Mouse (Mus musculus) midbrain, embryonic 14.5 days (tissue): ENCODE measurements around the gene Cfap52. TPM values are rescaled to one million over a fixed set of nuclear protein-coding genes. Genes with fewer than 3 reads are reported as not detected.

ENCODE experiments used
- ATAC-seq: fragments of 200-750 bp; cut with Nextera tagmentation; 2 replicates; pipeline ENCODE4 v1.8.0; 2017; ENCODE audit warnings: moderate number of reproducible peaks, moderate library complexity; ENCODE audit not compliant: low FRiP score, low TSS enrichment
- DNase-seq: peaks from one replicate; pipeline ENCODE4 v3.0.0-alpha.2; 2015
- H3K27ac ChIP-seq: fragments of 300-500 bp; sonication (generic); replicated peaks from 2 replicates; pipeline ENCODE4 v1.5.1; 2014; ENCODE audit warnings: mild to moderate bottlenecking, low read depth, low read length, moderate library complexity
- H3K27me3 ChIP-seq: fragments of 300-500 bp; sonication (generic); 2 replicates; pipeline ENCODE4 v1.6.1; 2014; ENCODE audit warnings: low read length, control low read depth, mixed read lengths; ENCODE audit not compliant: control insufficient read depth, insufficient read depth
- H3K36me3 ChIP-seq: fragments of 300-500 bp; sonication (generic); 2 replicates; pipeline ENCODE4 v1.6.1; 2014; ENCODE audit warnings: low read length, control low read depth; ENCODE audit not compliant: control insufficient read depth, insufficient read depth
- H3K4me1 ChIP-seq: fragments of 300-500 bp; sonication (generic); 2 replicates; pipeline ENCODE4 v1.6.1; 2014; ENCODE audit warnings: mild to moderate bottlenecking, antibody characterized with exemption, low read length, control low read depth; ENCODE audit not compliant: control insufficient read depth, insufficient read depth
- H3K4me2 ChIP-seq: fragments of 300-500 bp; sonication (generic); 2 replicates; pipeline ENCODE4 v1.6.1; 2014; ENCODE audit warnings: mild to moderate bottlenecking, low read length, moderate library complexity
- H3K4me3 ChIP-seq: fragments of 300-500 bp; sonication (generic); replicated peaks from 2 replicates; pipeline ENCODE4 v1.5.1; 2014; ENCODE audit warnings: low read depth, low read length
- H3K9ac ChIP-seq: fragments of 300-500 bp; sonication (generic); replicated peaks from 2 replicates; pipeline ENCODE4 v1.6.1; 2014; ENCODE audit warnings: mild to moderate bottlenecking, low read length, moderate library complexity
- H3K9me3 ChIP-seq: fragments of 300-500 bp; sonication (generic); 2 replicates; pipeline ENCODE4 v1.6.1; 2016; ENCODE audit warnings: low read length, control low read depth, mixed read lengths; ENCODE audit not compliant: control insufficient read depth
- WGBS: fragments of 180-500 bp; shearing (Covaris S2); extraction: QIAGEN DNeasy Blood & Tissue Kit; methylation state at CpG from one replicate; pipeline ENCODE4 v1.1.7; 2014; 5-methylcytosine and 5-hydroxymethylcytosine counted together
- polyA plus RNA-seq: library from polyadenylated mRNA; unstranded; fragments of >200 nt; fragmentation: Nextera tagmentation; extraction: Ambion mirVana; gene quantifications from 2 replicates; pipeline ENCODE4 v1.2.1, GENCODE M21; 2014

Gene Cfap52
- polyA plus RNA-seq, 1 experiment from 2014 or later, result 2.0 TPM

- Histone ChIP-seq H3K36me3 (no peaks in the 10 kb centered on the region), H3K4me1 (no peaks in the 10 kb centered on the region), H3K9ac (no peak overlapping the region), H3K9me3 (no peaks in the 10 kb centered on the region), H3K4me2 (no peak overlapping the region), H3K27me3 (no peaks in the 10 kb centered on the region), H3K27ac (no peak overlapping the region), H3K4me3 (no peak overlapping the region)
- ATAC-seq (no peak), DNase-seq (no peak)
- 94% methylated on average over 6 of the region's 6 CpGs for WGBS
Measured at GRCm38 (mm10) chr11:67954413-67954812, 11.0 kb downstream of the Cfap52 start.

- Histone ChIP-seq H3K9ac (no peak overlapping the region), H3K4me2 (no peak overlapping the region), H3K27me3 (no peaks in the 10 kb centered on the region), H3K9me3 (no peaks in the 10 kb centered on the region), H3K36me3 (no peaks in the 10 kb centered on the region), H3K27ac (no peak overlapping the region), H3K4me3 (no peak overlapping the region), H3K4me1 (no peaks in the 10 kb centered on the region)
- no peak for DNase-seq
- WGBS, result 81% methylated on average over 5 of the region's 5 CpGs
- no peak for ATAC-seq
Measured at GRCm38 (mm10) chr11:67953604-67954003, 11.8 kb downstream of the Cfap52 start.

GRCm38 (mm10) chr11:67949475-67949874, 16.0 kb downstream of the Cfap52 start:
- no peak overlapping the region for H3K4me2 ChIP-seq
- no peaks in the 10 kb centered on the region for H3K9me3 ChIP-seq
- WGBS, result 94% methylated on average over 9 of the region's 9 CpGs
- DNase-seq (no peak), ATAC-seq (no peak)
- no peak overlapping the region for H3K9ac ChIP-seq
- H3K27me3 ChIP-seq, result no peaks in the 10 kb centered on the region
- no peak overlapping the region for H3K4me3 ChIP-seq
- no peak overlapping the region for H3K27ac ChIP-seq
- H3K4me1 ChIP-seq, result no peaks in the 10 kb centered on the region
- H3K36me3 ChIP-seq, result no peaks in the 10 kb centered on the region

- H3K27ac ChIP-seq, result no peak overlapping the region
- 76% methylated on average over 3 of the region's 3 CpGs for WGBS
- no peaks in the 10 kb centered on the region for H3K4me1 ChIP-seq
- H3K27me3 ChIP-seq, result no peaks in the 10 kb centered on the region
- no peak for DNase-seq
- no peak overlapping the region for H3K4me2 ChIP-seq
- no peaks in the 10 kb centered on the region for H3K36me3 ChIP-seq
- no peaks in the 10 kb centered on the region for H3K9me3 ChIP-seq
- ATAC-seq, result no peak
- no peak overlapping the region for H3K9ac ChIP-seq
- no peak overlapping the region for H3K4me3 ChIP-seq
Measured at GRCm38 (mm10) chr11:67948229-67948628, 17.2 kb downstream of the Cfap52 start.

GRCm38 (mm10) chr11:67932156-67932555, 33.3 kb downstream of the Cfap52 start:
- WGBS, result 95% methylated on average over 3 of the region's 3 CpGs
- H3K27ac ChIP-seq, result no peak overlapping the region
- no peak overlapping the region for H3K4me3 ChIP-seq
- H3K36me3 ChIP-seq, result no peaks in the 10 kb centered on the region
- H3K9ac ChIP-seq, result no peak overlapping the region
- no peak overlapping the region for H3K4me2 ChIP-seq
- H3K4me1 ChIP-seq, result no peaks in the 10 kb centered on the region
- ATAC-seq (no peak), DNase-seq (no peak)
- no peaks in the 10 kb centered on the region for H3K27me3 ChIP-seq
- no peaks in the 10 kb centered on the region for H3K9me3 ChIP-seq

GRCm38 (mm10) chr11:67926348-67927055, 38.9 kb downstream of the Cfap52 start:
- H3K4me2 ChIP-seq, result no peak overlapping the region
- no peak overlapping the region for H3K9ac ChIP-seq
- no peak for DNase-seq
- no peaks in the 10 kb centered on the region for H3K36me3 ChIP-seq
- peaks cover 2% of the 10 kb centered on the region; the same call in 1 of the 2 replicates for H3K27me3 ChIP-seq
- no peak overlapping the region for H3K27ac ChIP-seq
- no peak for ATAC-seq
- H3K9me3 ChIP-seq, result no peaks in the 10 kb centered on the region
- WGBS, result 11% methylated on average over 15 of the region's 15 CpGs
- peaks cover 10% of the 10 kb centered on the region; the same call in 1 of the 2 replicates for H3K4me1 ChIP-seq
- no peak overlapping the region for H3K4me3 ChIP-seq

GRCm38 (mm10) chr11:67925000-67925399, 40.5 kb downstream of the Cfap52 start:
- H3K4me1 ChIP-seq, result peaks cover 10% of the 10 kb centered on the region; the same call in 1 of the 2 replicates
- DNase-seq (no peak), ATAC-seq (no peak)
- no peak overlapping the region for H3K4me3 ChIP-seq
- H3K4me2 ChIP-seq, result no peak overlapping the region
- WGBS, result 91% methylated on average over 13 of the region's 13 CpGs
- H3K27ac ChIP-seq, result no peak overlapping the region
- no peaks in the 10 kb centered on the region for H3K9me3 ChIP-seq
- no peak overlapping the region for H3K9ac ChIP-seq
- peaks cover 17% of the 10 kb centered on the region for H3K27me3 ChIP-seq
- no peaks in the 10 kb centered on the region for H3K36me3 ChIP-seq

GRCm38 (mm10) chr11:67923720-67924119, 41.7 kb downstream of the Cfap52 start:
- peaks cover 24% of the 10 kb centered on the region for H3K27me3 ChIP-seq
- H3K4me1 ChIP-seq, result peaks cover 10% of the 10 kb centered on the region; the same call in 1 of the 2 replicates
- DNase-seq (no peak), ATAC-seq (no peak)
- no peak overlapping the region for H3K27ac ChIP-seq
- H3K36me3 ChIP-seq, result no peaks in the 10 kb centered on the region
- H3K9me3 ChIP-seq, result no peaks in the 10 kb centered on the region
- no peak overlapping the region for H3K9ac ChIP-seq
- WGBS, result 95% methylated on average over 5 of the region's 5 CpGs
- no peak overlapping the region for H3K4me2 ChIP-seq
- H3K4me3 ChIP-seq, result no peak overlapping the region

- peak; percentile 66 for ATAC-seq
- Histone ChIP-seq H3K9me3 (no peaks in the 10 kb centered on the region), H3K27ac (no peak overlapping the region), H3K27me3 (peaks cover 24% of the 10 kb centered on the region), H3K9ac (no peak overlapping the region), H3K36me3 (no peaks in the 10 kb centered on the region), H3K4me3 (peak overlapping the region; percentile 66), H3K4me1 (peaks cover 10% of the 10 kb centered on the region; the same call in 1 of the 2 replicates), H3K4me2 (peak overlapping the region; percentile 100)
- DNase-seq, result peak; percentile 84
- 1% methylated on average over 12 of the region's 12 CpGs for WGBS
Measured at GRCm38 (mm10) chr11:67922755-67923125, 42.7 kb downstream of the Cfap52 start.
